Mouse (Mus musculus) adrenal gland, postnatal 14 days (tissue): ENCODE results near the gene Pbx4. TPM values are rescaled to one million over a fixed set of nuclear protein-coding genes. Genes with fewer than 3 reads are reported as not detected.

Source experiments
- DNase-seq: peaks from one replicate; pipeline ENCODE4 v3.0.0; 2021; ENCODE audit warnings: mixed read lengths
- long read RNA-seq, 2 experiments: library from polyadenylated mRNA; stranded (forward); transcript quantifications; one replicate each; pipeline ENCODE4 v2.0.0; 2021
- total RNA-seq: library from RNA; stranded (reverse); gene quantifications from 2 replicates; pipeline ENCODE4 v1.2.3, GENCODE M21; 2021

Pbx4 gene
- 1.3 and 1.8 TPM in 2 replicates for total RNA-seq
- long read RNA-seq, experiment 1, partial matches to known transcripts = 0 of 3 reads
- long read RNA-seq, experiment 1, other reads (novel, unspliced or antisense) = 3 of 3 reads
- long read RNA-seq, experiment 2, partial matches to known transcripts = 0 of 1 reads
- long read RNA-seq, experiment 2, other reads (novel, unspliced or antisense) = 1 of 1 reads

GRCm38 (mm10) chr8:69832298-69832853, at the start of gene Pbx4:
Gene Pbx4, plus strand, starts transcription at chr8:69832491.
- peak; percentile 88 for DNase-seq

- DNase-seq = no peak
These were observed 43.2 kb upstream of the Pbx4 start for GRCm38 (mm10) chr8:69789105-69789504.

- DNase-seq = no peak
These were observed 42.6 kb upstream of the Pbx4 start for GRCm38 (mm10) chr8:69789731-69790130.

- no peak for DNase-seq
These were observed 41.9 kb upstream of the Pbx4 start for GRCm38 (mm10) chr8:69790364-69790763.

GRCm38 (mm10) chr8:69790773-69791367, 41.4 kb upstream of the Pbx4 start, which contains the start of the genes Atp13a1 and Zfp866:
Gene Atp13a1, plus strand, starts transcription at chr8:69791163.
Gene Zfp866, minus strand, starts transcription at chr8:69791178.
- DNase-seq = peak; percentile 94

GRCm38 (mm10) chr8:69791415-69792068, 40.7 kb upstream of the Pbx4 start:
- peak; percentile 67 for DNase-seq

- DNase-seq = no peak
These were observed 38.6 kb upstream of the Pbx4 start for GRCm38 (mm10) chr8:69793666-69794065.

- DNase-seq = no peak
These were observed 38.2 kb upstream of the Pbx4 start for GRCm38 (mm10) chr8:69794096-69794495.

GRCm38 (mm10) chr8:69794901-69795300, 37.4 kb upstream of the Pbx4 start:
- no peak for DNase-seq

- no peak for DNase-seq
These were observed 35.5 kb upstream of the Pbx4 start for GRCm38 (mm10) chr8:69796721-69797345.

GRCm38 (mm10) chr8:69797661-69798060, 34.6 kb upstream of the Pbx4 start:
- DNase-seq = no peak

- DNase-seq = no peak
These were observed 33.0 kb upstream of the Pbx4 start for GRCm38 (mm10) chr8:69799261-69799660.

- no peak for DNase-seq
These were observed 32.3 kb upstream of the Pbx4 start for GRCm38 (mm10) chr8:69799946-69800345.

GRCm38 (mm10) chr8:69801796-69802195, 30.5 kb upstream of the Pbx4 start:
- no peak for DNase-seq

GRCm38 (mm10) chr8:69802216-69802615, 30.1 kb upstream of the Pbx4 start:
- no peak for DNase-seq

- DNase-seq = peak; percentile 1
These were observed 28.9 kb upstream of the Pbx4 start for GRCm38 (mm10) chr8:69803366-69803765.

- no peak for DNase-seq
These were observed 27.8 kb upstream of the Pbx4 start for GRCm38 (mm10) chr8:69804537-69804936.

- no peak for DNase-seq
These were observed 27.2 kb upstream of the Pbx4 start for GRCm38 (mm10) chr8:69805086-69805485.

GRCm38 (mm10) chr8:69805491-69805890, 26.8 kb upstream of the Pbx4 start:
- no peak for DNase-seq

- DNase-seq = no peak
These were observed 25.1 kb upstream of the Pbx4 start for GRCm38 (mm10) chr8:69807236-69807635.

GRCm38 (mm10) chr8:69808094-69808863, 24.0 kb upstream of the Pbx4 start, which contains the start of gene Gmip:
Gene Gmip, plus strand, starts transcription at chr8:69808679.
- DNase-seq = peak; percentile 92

GRCm38 (mm10) chr8:69808864-69809403, 23.4 kb upstream of the Pbx4 start:
- DNase-seq = peak; percentile 52
